Mouse (Mus musculus): ENCODE data around the gene Ppp3cb. TPM values are rescaled to one million over a fixed set of nuclear protein-coding genes. Genes with fewer than 3 reads are reported as not detected.
A peak's percentile ranks its signal among the peaks of the same experiment; 100 is the strongest.

Gene Ppp3cb
- polyA plus RNA-seq, 1 experiment = 10.0 TPM

- no peak overlapping the region for H3K27ac ChIP-seq (ENCODE audit: control insufficient read depth, insufficient read depth, low read depth, low read length)
- no peaks in the 10 kb centered on the region for H3K27me3 ChIP-seq (ENCODE audit: control insufficient read depth, insufficient read depth, low read length)
- H3K4me3 ChIP-seq (ENCODE audit: control insufficient read depth, low read depth, low read length) = no peak overlapping the region
- H3K36me3 ChIP-seq (ENCODE audit: control insufficient read depth, insufficient read depth, low read length) = no peaks in the 10 kb centered on the region; the same call in 1 of the 2 replicates
- H3K4me1 ChIP-seq (ENCODE audit: control insufficient read depth, insufficient read depth, low read length) = peaks cover 5% of the 10 kb centered on the region; the same call in 1 of the 2 replicates
- no peak for TF ChIP-seq CTCF (IDR thresholded peaks at IDR 0.05; ENCODE audit: control insufficient read depth, insufficient read depth, insufficient replicate concordance, low read depth, low read length)
- no peak for TF ChIP-seq POLR2A (IDR thresholded peaks at IDR 0.05; ENCODE audit: control insufficient read depth, low read depth, low read length)
These were observed 93.4 kb downstream of the Ppp3cb start for GRCm38 (mm10) chr14:20452929-20453328.

- no peaks in the 10 kb centered on the region; the same call in 1 of the 2 replicates for H3K36me3 ChIP-seq (ENCODE audit: control insufficient read depth, insufficient read depth, low read length)
- peak within 1 kb of the TSS; percentile 92 for H3K4me3 ChIP-seq (ENCODE audit: control insufficient read depth, low read depth, low read length)
- no peak for TF ChIP-seq CTCF (IDR thresholded peaks at IDR 0.05; ENCODE audit: control insufficient read depth, insufficient read depth, insufficient replicate concordance, low read depth, low read length)
- no peak for TF ChIP-seq POLR2A (IDR thresholded peaks at IDR 0.05; ENCODE audit: control insufficient read depth, low read depth, low read length)
- no peaks in the 10 kb centered on the region for H3K27me3 ChIP-seq (ENCODE audit: control insufficient read depth, insufficient read depth, low read length)
- peak within 1 kb of the TSS; percentile 82 for H3K27ac ChIP-seq (ENCODE audit: control insufficient read depth, insufficient read depth, low read depth, low read length)
- H3K4me1 ChIP-seq (ENCODE audit: control insufficient read depth, insufficient read depth, low read length) = peaks cover 5% of the 10 kb centered on the region; the same call in 1 of the 2 replicates
These were observed 94.5 kb downstream of the Ppp3cb start, which contains the start of gene Cfap70 for GRCm38 (mm10) chr14:20451765-20452331. Gene Cfap70 (minus strand): TSS chr14:20452226.

DNA sequence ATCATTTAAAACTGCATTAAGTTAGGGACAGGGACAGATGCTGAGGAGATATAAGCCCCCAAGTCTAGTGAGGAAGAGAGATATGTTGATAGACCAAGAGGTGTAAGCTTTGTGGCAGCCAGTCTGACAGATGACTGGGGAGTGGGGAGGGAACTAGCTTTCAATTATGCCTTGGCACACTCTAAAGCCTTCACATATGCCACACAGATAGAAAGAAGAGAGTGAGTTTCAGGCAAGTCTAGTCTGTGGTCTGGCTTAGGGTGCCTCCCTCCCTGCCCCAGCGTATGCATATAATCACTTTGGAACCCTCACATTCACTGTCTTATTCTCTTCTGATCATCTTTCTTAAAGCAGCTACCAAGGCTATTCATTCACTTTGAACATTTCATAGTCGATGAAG lies 95.1 kb downstream of the Ppp3cb start:
- Histone ChIP-seq H3K27me3 (ENCODE audit: control insufficient read depth, insufficient read depth, low read length) (no peaks in the 10 kb centered on the region), H3K36me3 (ENCODE audit: control insufficient read depth, insufficient read depth, low read length) (no peaks in the 10 kb centered on the region), H3K27ac (ENCODE audit: control insufficient read depth, insufficient read depth, low read depth, low read length) (no peak overlapping the region), H3K4me1 (ENCODE audit: control insufficient read depth, insufficient read depth, low read length) (peaks cover 5% of the 10 kb centered on the region; the same call in 1 of the 2 replicates), H3K4me3 (ENCODE audit: control insufficient read depth, low read depth, low read length) (peak overlapping the region; percentile 92)
- TF ChIP-seq CTCF (IDR thresholded peaks at IDR 0.05; ENCODE audit: control insufficient read depth, insufficient read depth, insufficient replicate concordance, low read depth, low read length) (no peak), POLR2A (IDR thresholded peaks at IDR 0.05; ENCODE audit: control insufficient read depth, low read depth, low read length) (no peak)

Other genes starting within 250 kb of the Ppp3cb start
- gene Ecd, start 198.5 kb downstream of the Ppp3cb start, polyA plus RNA-seq (2012; rRNA removed) = 19.4 and 19.7 TPM in 2 replicates
- 51.2 and 54.5 TPM in 2 replicates for gene Fam149b, start 198.4 kb downstream of the Ppp3cb start, polyA plus RNA-seq (2012; rRNA removed)
- 104 and 140 TPM in 2 replicates for gene Dnajc9, start 157.7 kb downstream of the Ppp3cb start, polyA plus RNA-seq (2012; rRNA removed)
- 14.2 and 14.4 TPM in 2 replicates for gene Mrps16, start 152.9 kb downstream of the Ppp3cb start, polyA plus RNA-seq (2012; rRNA removed)
- gene Cfap70, start 94.3 kb downstream of the Ppp3cb start, polyA plus RNA-seq (2012; rRNA removed) = 55.1 and 56.7 TPM in 2 replicates
- gene Anxa7, start 66.4 kb downstream of the Ppp3cb start, polyA plus RNA-seq (2012; rRNA removed) = 12.2 and 13.6 TPM in 2 replicates
- gene Mss51, start 49.7 kb downstream of the Ppp3cb start, polyA plus RNA-seq (2012; rRNA removed) = 1.7 and 2.1 TPM in 2 replicates
- 12.9 and 14.4 TPM in 2 replicates for gene Usp54, start 94.5 kb upstream of the Ppp3cb start, polyA plus RNA-seq (2012; rRNA removed)
- 0.28 and 0.47 TPM in 2 replicates for gene Myoz1, start 110.0 kb upstream of the Ppp3cb start, polyA plus RNA-seq (2012; rRNA removed)
- 0.38 and 0.60 TPM in 2 replicates for gene Synpo2l, start 121.8 kb upstream of the Ppp3cb start, polyA plus RNA-seq (2012; rRNA removed)
- gene Sec24c, start 127.7 kb upstream of the Ppp3cb start, polyA plus RNA-seq (2012; rRNA removed) = 78.2 and 80.7 TPM in 2 replicates
- 2.1 and 2.3 TPM in 2 replicates for gene Fut11, start 148.4 kb upstream of the Ppp3cb start, polyA plus RNA-seq (2012; rRNA removed)
- gene Chchd1, start 156.4 kb upstream of the Ppp3cb start, polyA plus RNA-seq (2012; rRNA removed) = 36.1 and 36.2 TPM in 2 replicates
- 149 and 156 TPM in 2 replicates for gene Zswim8, start 161.0 kb upstream of the Ppp3cb start, polyA plus RNA-seq (2012; rRNA removed)
- 33.2 and 39.0 TPM in 2 replicates for gene Ndst2, start 188.0 kb upstream of the Ppp3cb start, polyA plus RNA-seq (2012; rRNA removed)
- 16.4 and 18.6 TPM in 2 replicates for gene Camk2g, start 247.5 kb upstream of the Ppp3cb start, polyA plus RNA-seq (2012; rRNA removed)